Mouse (Mus musculus): ENCODE results near the gene Agpat3.
"Not testable (repeated sequence)": the region's sequence is repeated elsewhere in the genome, so short reads cannot be mapped to it uniquely, and the experiment has no call there.

Gene Agpat3

GRCm38 (mm10) chr10:78360290-78360711 is 8.0 kb upstream of the Agpat3 start:
- DNase-seq: peak; percentile 84

- not testable (repeated sequence) for DNase-seq
Observed at GRCm38 (mm10) chr10:78358999-78359398, 6.7 kb upstream of the Agpat3 start.

GRCm38 (mm10) chr10:78358266-78358665 is 6.0 kb upstream of the Agpat3 start:
- DNase-seq: no peak

- no peak for DNase-seq
Observed at GRCm38 (mm10) chr10:78357742-78358141, 5.5 kb upstream of the Agpat3 start.

GRCm38 (mm10) chr10:78355931-78356593 is 3.8 kb upstream of the Agpat3 start:
- no peak for DNase-seq

- DNase-seq: no peak
Observed at GRCm38 (mm10) chr10:78353196-78353595, 907 bp upstream of the Agpat3 start.

GRCm38 (mm10) chr10:78352666-78353030 is 359 bp upstream of the Agpat3 start:
- DNase-seq: no peak

- DNase-seq: no peak
Observed at GRCm38 (mm10) chr10:78351564-78351886, 764 bp downstream of the Agpat3 start.

- peak; percentile 45 to 46 for DNase-seq
Observed at GRCm38 (mm10) chr10:78350796-78351556, 1.3 kb downstream of the Agpat3 start.

- DNase-seq: no peak
Observed at GRCm38 (mm10) chr10:78349464-78350165, 2.7 kb downstream of the Agpat3 start.

GRCm38 (mm10) chr10:78348211-78348610 is 4.1 kb downstream of the Agpat3 start:
- DNase-seq: peak in 1 of 2 experiments; percentile 60

GRCm38 (mm10) chr10:78347486-78347885 is 4.8 kb downstream of the Agpat3 start:
- no peak for DNase-seq

GRCm38 (mm10) chr10:78345466-78345865 is 6.8 kb downstream of the Agpat3 start:
- no peak for DNase-seq

- no peak for DNase-seq
Observed at GRCm38 (mm10) chr10:78342091-78342490, 10.2 kb downstream of the Agpat3 start.

GRCm38 (mm10) chr10:78338180-78338579 is 14.1 kb downstream of the Agpat3 start:
- DNase-seq: peak in 1 of 2 experiments; percentile 57

GRCm38 (mm10) chr10:78334923-78335561 is 17.2 kb downstream of the Agpat3 start:
- peak in 1 of 2 experiments; percentile 32 for DNase-seq

- no peak for DNase-seq
Observed at GRCm38 (mm10) chr10:78331577-78331976, 20.7 kb downstream of the Agpat3 start.

- DNase-seq: no peak
Observed at GRCm38 (mm10) chr10:78329305-78329704, 23.0 kb downstream of the Agpat3 start.

- DNase-seq: no peak
Observed at GRCm38 (mm10) chr10:78328011-78328575, 24.2 kb downstream of the Agpat3 start.

GRCm38 (mm10) chr10:78325916-78326647 is 26.2 kb downstream of the Agpat3 start:
- DNase-seq: no peak

GRCm38 (mm10) chr10:78324556-78325164 is 27.6 kb downstream of the Agpat3 start:
- DNase-seq: peak; percentile 66 to 67
